Mouse (Mus musculus) c-Kit-positive CD71-negative TER-119-negative erythroid progenitor cells, embryonic 14.5 days (primary cell): ENCODE measurements around the gene Kpna3.
"Not testable (repeated sequence)": the region's sequence is repeated elsewhere in the genome, so short reads cannot be mapped to it uniquely, and the experiment has no call there.

ENCODE experiments used
- DNase-seq: peaks from one replicate; pipeline ENCODE4 v3.0.0-alpha.2; 2013; ENCODE audit warnings: low read depth

Gene Kpna3

DNA sequence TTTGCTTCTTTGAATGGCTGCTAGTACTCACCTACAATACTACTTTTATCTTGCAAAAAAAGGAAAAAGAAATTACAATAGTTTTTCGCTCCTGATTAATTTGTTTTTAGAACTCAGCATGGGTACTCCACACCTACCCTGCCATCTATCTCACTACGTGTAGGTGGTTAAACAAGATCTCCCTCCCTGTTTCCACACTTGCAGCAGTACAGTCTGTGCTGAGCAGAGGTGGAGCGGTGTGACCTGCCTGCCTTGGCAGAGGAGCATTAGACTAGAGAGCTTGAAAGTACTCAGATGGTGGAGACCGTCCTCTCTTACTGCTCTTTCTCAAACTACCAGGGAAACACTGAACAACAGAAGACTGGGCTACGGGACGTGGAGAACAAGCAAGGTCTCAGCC, 44.9 kb downstream of the Kpna3 start:
- DNase-seq = no peak

DNA sequence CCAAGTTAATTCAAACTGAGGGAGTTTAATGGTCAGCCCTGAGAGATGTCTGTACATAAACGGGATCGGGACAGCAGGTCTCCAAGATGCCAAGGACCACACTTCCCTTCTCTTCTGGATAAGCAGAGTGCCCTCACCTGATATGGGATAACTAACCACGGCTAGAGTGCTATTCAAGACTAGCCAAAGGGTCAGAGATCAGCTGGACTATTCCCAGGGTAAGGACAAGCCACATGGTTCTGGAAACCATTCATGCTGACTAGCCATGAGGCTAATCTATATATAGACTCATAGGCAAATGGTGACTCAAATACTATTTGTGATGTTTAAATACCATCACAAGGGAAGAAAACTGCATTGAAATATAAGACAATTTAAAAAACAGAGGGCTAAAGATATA, 49.1 kb downstream of the Kpna3 start:
- DNase-seq = no peak

DNA sequence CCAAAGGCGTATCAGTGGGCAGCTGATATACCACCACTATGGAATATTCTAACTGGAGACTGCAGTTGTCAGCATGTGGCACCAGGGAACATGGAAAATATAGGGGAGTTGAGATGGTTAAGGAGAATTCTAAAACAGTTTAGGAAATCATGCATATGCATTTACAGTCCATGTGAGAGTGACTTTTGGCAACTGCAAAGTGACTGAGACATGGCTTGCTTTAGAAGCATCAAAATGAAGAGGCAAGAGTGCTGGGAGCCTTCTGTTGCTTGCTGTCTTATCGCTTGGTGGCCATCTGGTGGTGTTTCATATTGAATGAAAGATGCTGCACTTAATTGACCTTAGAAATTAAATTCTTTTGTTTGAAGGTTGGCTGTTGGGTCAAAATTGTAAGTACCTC, 72.4 kb downstream of the Kpna3 start:
- no peak for DNase-seq

- no peak for DNase-seq
These were observed 75.0 kb downstream of the Kpna3 start for GRCm38 (mm10) chr14:61364656-61365055.

- no peak for DNase-seq
These were observed 75.9 kb downstream of the Kpna3 start for GRCm38 (mm10) chr14:61363734-61364133.

- DNase-seq = no peak
These were observed 77.4 kb downstream of the Kpna3 start for GRCm38 (mm10) chr14:61362268-61362667.

- no peak for DNase-seq
These were observed 78.6 kb downstream of the Kpna3 start for GRCm38 (mm10) chr14:61360981-61361511.

DNA sequence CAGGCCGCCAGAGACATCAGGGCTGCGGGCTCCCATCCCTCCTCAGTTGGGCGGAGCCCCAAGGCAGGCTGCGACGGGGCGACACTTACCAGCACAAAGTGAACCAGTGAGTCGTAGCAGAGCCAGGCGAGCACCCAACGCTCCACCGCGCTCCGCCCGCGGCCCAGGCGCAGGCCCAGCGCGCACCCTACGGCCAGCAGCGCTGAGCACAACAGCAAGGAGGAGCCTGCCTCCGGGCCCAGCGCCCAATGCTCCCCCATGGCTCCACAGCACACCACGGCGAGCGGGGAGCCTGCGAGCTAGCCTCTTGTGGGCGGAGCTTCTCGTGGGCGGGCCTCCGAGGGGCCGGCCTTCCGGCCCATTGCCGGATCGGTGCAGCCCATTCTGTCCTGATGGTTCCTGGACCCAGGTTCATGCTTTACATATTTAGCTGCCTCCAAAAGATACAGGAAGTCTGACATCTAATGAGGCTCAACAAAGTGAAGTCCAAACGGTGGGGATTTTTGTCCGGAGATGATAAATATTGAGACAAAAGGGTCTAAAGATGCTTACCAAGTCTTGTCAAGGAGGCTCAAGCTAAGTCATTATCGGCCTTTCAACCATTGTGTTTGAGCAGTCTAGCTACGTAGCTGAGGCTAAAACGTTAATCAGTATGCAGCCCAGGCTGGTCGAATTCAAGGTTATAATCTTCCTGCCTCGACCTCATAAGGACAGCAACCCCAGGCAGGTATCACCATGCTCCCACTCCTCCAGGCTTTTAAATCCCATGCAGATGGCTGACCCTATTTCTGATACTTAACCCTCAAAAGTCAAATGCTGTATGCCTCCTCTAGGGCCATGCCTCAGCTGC, 79.3 kb downstream of the Kpna3 start, which contains the start of gene Ebpl:
TSS of gene Ebpl (minus strand) at position 309 of the 850 bp plus-strand sequence.
- DNase-seq = peak; percentile 78

GRCm38 (mm10) chr14:61354251-61355235, 85.1 kb downstream of the Kpna3 start:
- no peak for DNase-seq

DNA sequence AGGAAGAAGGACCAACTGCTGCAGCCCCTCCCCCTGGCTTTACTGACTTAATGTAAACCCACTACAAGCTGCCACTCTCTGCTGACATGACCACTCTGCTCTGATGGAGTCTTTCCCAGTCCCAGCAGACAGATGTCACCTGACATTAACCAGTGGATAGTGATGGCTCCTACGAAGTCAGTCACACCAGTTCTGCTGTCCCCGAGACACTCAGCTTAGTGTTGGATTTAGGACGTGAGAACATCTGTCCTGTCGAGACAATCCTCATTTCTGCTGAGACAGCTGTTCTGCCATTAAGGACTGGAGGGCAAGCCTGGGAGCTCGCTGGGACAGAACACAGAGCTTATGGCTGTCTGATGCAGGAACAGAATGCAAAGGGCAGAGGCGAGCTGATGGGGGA, 88.9 kb downstream of the Kpna3 start:
- no peak for DNase-seq

GRCm38 (mm10) chr14:61349876-61350275, 89.8 kb downstream of the Kpna3 start:
- DNase-seq = no peak

GRCm38 (mm10) chr14:61346827-61347698, 92.6 kb downstream of the Kpna3 start:
- no peak for DNase-seq

DNA sequence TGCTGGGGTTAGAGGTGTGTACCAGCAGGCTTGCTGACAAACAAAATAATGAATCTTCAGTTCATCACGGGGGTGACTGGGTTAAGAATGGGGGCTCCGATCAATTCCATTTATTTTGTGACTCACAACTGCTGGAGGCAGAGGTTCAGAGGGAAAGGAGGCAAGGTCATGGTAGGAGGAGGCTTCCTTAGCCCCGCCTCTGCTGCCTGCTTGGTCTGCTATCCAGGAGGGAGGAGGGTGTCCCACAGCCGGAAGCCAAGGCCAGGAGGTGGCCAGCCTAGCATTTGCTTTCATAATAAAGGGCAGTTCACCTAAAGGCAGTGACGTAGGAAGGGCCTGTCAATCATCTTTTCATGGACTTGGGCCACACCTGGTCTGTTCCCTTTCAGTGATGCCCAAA, 95.1 kb downstream of the Kpna3 start:
- DNase-seq = no peak

GRCm38 (mm10) chr14:61339381-61339780, 100.3 kb downstream of the Kpna3 start:
- no peak for DNase-seq

DNA sequence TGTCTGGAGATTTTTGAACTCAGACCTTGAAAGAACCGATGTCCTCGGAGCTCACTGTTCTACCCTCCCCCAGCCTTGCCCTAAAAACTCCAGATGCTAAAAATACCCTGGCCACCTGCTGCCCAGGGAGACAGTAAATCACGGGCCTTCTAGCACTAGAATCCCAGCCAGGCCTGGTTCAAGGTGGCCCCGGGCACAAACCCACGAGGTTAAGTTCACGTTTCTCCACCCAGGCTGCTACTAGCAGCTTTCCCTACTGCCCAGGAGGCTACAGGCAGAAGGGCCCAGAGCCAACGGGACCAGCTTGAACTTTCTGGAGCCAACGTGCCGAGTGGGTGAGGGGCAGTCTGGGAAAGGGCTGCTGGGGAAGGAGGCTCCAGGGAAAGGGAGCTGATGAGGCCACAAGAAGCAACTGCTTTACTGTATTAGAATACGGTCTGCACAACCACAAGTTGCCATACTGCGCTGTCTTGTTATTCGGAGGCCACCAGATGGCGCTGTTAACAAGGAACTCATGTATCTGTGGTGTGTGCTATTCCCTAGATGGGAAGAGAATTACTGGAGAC, 108.6 kb downstream of the Kpna3 start:
- DNase-seq = peak; percentile 80

DNA sequence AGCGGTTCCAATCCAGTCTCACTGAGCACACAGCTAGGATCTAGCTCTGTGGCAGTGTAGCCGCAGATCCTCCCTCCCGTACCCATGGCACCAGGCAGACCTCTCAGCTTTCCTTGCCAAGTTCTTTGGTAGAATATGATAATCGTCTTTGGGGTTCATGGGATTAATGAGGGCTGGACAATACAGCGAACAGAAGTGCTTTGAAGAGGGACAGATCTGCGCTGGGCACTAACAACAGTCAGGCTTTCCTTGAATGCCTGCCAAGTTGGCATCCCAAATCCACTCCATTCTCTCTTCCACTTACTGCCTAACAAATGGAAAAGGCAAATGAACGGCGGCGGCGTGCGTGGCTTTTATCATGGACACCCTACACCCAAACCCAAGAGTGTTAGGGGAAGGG, 109.1 kb downstream of the Kpna3 start:
- no peak for DNase-seq

- no peak for DNase-seq
These were observed 111.8 kb downstream of the Kpna3 start for GRCm38 (mm10) chr14:61327618-61328450.

GRCm38 (mm10) chr14:61327007-61327406, 112.7 kb downstream of the Kpna3 start:
- DNase-seq = not testable (repeated sequence)

- no peak for DNase-seq
These were observed 116.9 kb downstream of the Kpna3 start for GRCm38 (mm10) chr14:61322740-61323139.

GRCm38 (mm10) chr14:61321200-61321599, 118.5 kb downstream of the Kpna3 start:
- no peak for DNase-seq
